Mouse (Mus musculus): Measurements from ENCODE around the gene Terb1. TPM values are rescaled to one million over a fixed set of nuclear protein-coding genes. Genes with fewer than 3 reads are reported as not detected.

The Terb1 gene
- polyA plus RNA-seq, 1 experiment from 2014 or later = 0.18 TPM

- ATAC-seq (ENCODE audit: low read depth) = no peak
- H3K9ac ChIP-seq = peak overlapping the region; percentile 60; the same call in 1 of the 2 replicates
- WGBS = 38% methylated on average over 7 of the region's 7 CpGs
- peaks cover 33% of the 10 kb centered on the region for H3K27me3 ChIP-seq
- peak overlapping the region; percentile 72 for H3K4me2 ChIP-seq
- H3K27ac ChIP-seq (replicated peaks) = no peak overlapping the region
- no peaks in the 10 kb centered on the region for H3K9me3 ChIP-seq
- peak overlapping the region; percentile 92 for H3K4me3 ChIP-seq
- no peaks in the 10 kb centered on the region; the same call in 1 of the 2 replicates for H3K36me3 ChIP-seq
- peaks cover 30% of the 10 kb centered on the region for H3K4me1 ChIP-seq (replicated peaks)
Measured at GRCm38 (mm10) chr8:104535378-104535777, 25.7 kb upstream of the Terb1 start.

GRCm38 (mm10) chr8:104534779-104535141, 25.1 kb upstream of the Terb1 start:
- Histone ChIP-seq H3K27ac (replicated peaks) (no peak overlapping the region; the same call in 1 of the 2 replicates), H3K4me1 (replicated peaks) (peaks cover 29% of the 10 kb centered on the region), H3K9ac (peak overlapping the region; percentile 60), H3K36me3 (peaks cover 5% of the 10 kb centered on the region), H3K9me3 (no peaks in the 10 kb centered on the region), H3K27me3 (peaks cover 27% of the 10 kb centered on the region), H3K4me2 (peak overlapping the region; percentile 72), H3K4me3 (peak overlapping the region; percentile 92)
- WGBS = 11% methylated on average over 9 of the region's 9 CpGs
- peak; percentile 74 for ATAC-seq (ENCODE audit: low read depth)

- WGBS = under 1% methylated on average over 69 of the region's 70 CpGs
- Histone ChIP-seq H3K4me2 (peak within 1 kb of the TSS; percentile 72), H3K27ac (replicated peaks) (peak within 1 kb of the TSS; percentile 86), H3K9ac (peak within 1 kb of the TSS; percentile 94), H3K4me3 (peak within 1 kb of the TSS; percentile 92), H3K27me3 (peaks cover 21% of the 10 kb centered on the region), H3K9me3 (no peaks in the 10 kb centered on the region), H3K4me1 (replicated peaks) (peaks cover 29% of the 10 kb centered on the region), H3K36me3 (peaks cover 11% of the 10 kb centered on the region)
- peak; percentile 97 for ATAC-seq (ENCODE audit: low read depth)
Measured at GRCm38 (mm10) chr8:104533971-104534778, 24.5 kb upstream of the Terb1 start, which contains the start of the genes Nae1 and Car7. Gene Nae1 (minus strand): TSS chr8:104534637. Gene Car7 (plus strand): TSS chr8:104534689.

DNA sequence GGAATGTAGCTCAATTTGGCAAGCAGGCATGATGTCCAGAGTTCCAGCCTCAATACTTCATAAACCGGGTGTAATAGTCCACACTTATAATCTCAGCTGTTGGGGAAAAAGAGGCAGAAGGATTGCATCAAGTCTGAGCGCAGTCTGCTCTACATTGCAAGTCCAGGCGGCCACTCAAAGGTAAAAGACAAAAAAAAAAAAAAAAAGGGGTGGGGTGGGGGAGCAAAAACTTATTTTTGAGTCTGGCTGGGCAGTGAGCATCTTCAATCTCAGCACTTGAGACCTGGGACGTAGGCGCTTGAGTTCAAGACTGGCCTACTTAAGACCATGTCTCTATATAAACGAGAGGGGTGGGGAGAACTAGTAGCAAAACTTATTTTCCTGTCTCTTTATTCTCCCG, 23.8 kb upstream of the Terb1 start:
- Histone ChIP-seq H3K27me3 (peaks cover 15% of the 10 kb centered on the region; the same call in 1 of the 2 replicates), H3K9me3 (no peaks in the 10 kb centered on the region), H3K4me2 (peak overlapping the region; percentile 72), H3K27ac (replicated peaks) (peak overlapping the region; percentile 86), H3K4me3 (peak overlapping the region; percentile 92), H3K4me1 (replicated peaks) (peaks cover 29% of the 10 kb centered on the region), H3K36me3 (peaks cover 13% of the 10 kb centered on the region), H3K9ac (peak overlapping the region; percentile 94)
- ATAC-seq (ENCODE audit: low read depth) = peak; percentile 13; the same call in 1 of the 2 replicates
- WGBS = 21% methylated on average over 7 of the region's 7 CpGs

DNA sequence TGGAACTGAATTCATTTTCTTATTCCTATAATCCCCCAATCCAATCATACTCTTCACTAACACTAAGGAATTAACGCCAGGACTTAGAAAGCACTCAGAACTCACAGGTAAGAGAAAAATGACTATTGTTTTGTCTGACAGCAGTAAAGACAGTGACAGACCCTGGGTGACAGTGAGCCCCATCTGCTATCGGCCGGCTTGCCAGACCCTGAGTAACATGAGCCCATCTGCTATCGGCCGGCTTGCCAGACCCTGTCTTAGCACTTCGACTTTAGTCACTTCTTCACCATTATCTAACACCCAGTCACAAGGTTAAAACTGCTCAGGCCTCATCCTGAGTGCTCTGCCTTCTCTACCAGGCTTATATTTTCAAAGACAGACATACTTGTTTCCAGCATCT, 20.0 kb upstream of the Terb1 start:
- 88% methylated on average over 6 of the region's 6 CpGs for WGBS
- no peak overlapping the region for H3K27ac ChIP-seq (replicated peaks)
- no peak for ATAC-seq (ENCODE audit: low read depth)
- no peak overlapping the region for H3K4me3 ChIP-seq
- H3K9me3 ChIP-seq = no peaks in the 10 kb centered on the region
- no peak overlapping the region for H3K4me2 ChIP-seq
- H3K27me3 ChIP-seq = no peaks in the 10 kb centered on the region
- H3K4me1 ChIP-seq (replicated peaks) = peaks cover 20% of the 10 kb centered on the region
- H3K9ac ChIP-seq = no peak overlapping the region
- peaks cover 37% of the 10 kb centered on the region for H3K36me3 ChIP-seq

DNA sequence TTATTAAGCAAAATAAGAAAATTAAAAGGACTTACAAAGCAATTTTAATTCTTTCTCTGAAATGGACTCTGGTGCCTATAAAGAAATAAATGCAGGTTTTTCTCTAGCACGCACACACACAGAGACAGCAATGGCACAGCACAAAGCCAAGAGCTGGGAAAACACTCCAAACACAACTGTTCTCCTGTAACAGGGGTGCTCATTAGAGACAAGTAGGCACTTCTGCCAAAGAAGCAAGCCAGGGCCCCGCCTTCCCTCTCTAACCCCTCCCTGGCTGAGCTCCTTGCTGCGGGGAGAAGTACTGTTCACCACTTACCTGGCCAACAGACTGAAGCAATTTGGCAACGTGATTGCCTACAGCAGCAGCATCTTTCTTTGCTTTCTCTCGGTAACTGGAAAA, 8.2 kb upstream of the Terb1 start:
- Histone ChIP-seq H3K4me3 (no peak overlapping the region), H3K9me3 (no peaks in the 10 kb centered on the region), H3K36me3 (peaks cover 78% of the 10 kb centered on the region), H3K4me2 (no peak overlapping the region), H3K9ac (no peak overlapping the region), H3K4me1 (replicated peaks) (no peaks in the 10 kb centered on the region), H3K27ac (replicated peaks) (no peak overlapping the region), H3K27me3 (no peaks in the 10 kb centered on the region)
- no peak for ATAC-seq (ENCODE audit: low read depth)
- 89% methylated on average over 5 of the region's 5 CpGs for WGBS

GRCm38 (mm10) chr8:104510134-104510533, 424 bp upstream of the Terb1 start:
- Histone ChIP-seq H3K27ac (replicated peaks) (no peak overlapping the region), H3K9me3 (no peaks in the 10 kb centered on the region), H3K4me3 (peak overlapping the region; percentile 55), H3K27me3 (no peaks in the 10 kb centered on the region), H3K4me2 (peak overlapping the region; percentile 96), H3K36me3 (peaks cover 24% of the 10 kb centered on the region), H3K9ac (no peak overlapping the region), H3K4me1 (replicated peaks) (peaks cover 14% of the 10 kb centered on the region)
- ATAC-seq (ENCODE audit: low read depth) = no peak
- 69% methylated on average over 3 of the region's 3 CpGs for WGBS

DNA sequence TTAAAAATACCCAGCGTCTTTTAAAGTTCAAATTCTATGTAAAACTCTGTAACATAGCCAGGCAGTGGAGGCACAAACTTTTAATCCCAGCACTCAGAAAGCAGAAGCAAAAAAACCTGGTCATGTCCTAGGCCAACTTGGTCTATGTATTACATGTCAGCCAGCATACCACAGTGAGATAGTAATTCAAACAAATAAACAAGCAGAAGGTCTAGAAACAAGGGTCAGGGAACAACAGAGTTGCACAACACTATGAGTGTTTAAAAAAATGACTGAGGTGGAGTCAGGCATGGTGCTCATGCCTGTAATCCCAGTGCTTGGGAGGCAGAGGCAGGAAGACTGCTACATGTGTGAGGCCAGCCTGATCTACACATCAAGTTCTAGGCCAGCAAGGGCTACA, 30.6 kb downstream of the Terb1 start:
- WGBS = 59% methylated on average over 1 of the region's 1 CpGs
- H3K9ac ChIP-seq = no peak overlapping the region
- H3K4me2 ChIP-seq = no peak overlapping the region
- H3K4me1 ChIP-seq (replicated peaks) = no peaks in the 10 kb centered on the region
- no peaks in the 10 kb centered on the region for H3K36me3 ChIP-seq
- no peak overlapping the region for H3K27ac ChIP-seq (replicated peaks)
- H3K27me3 ChIP-seq = no peaks in the 10 kb centered on the region
- no peaks in the 10 kb centered on the region for H3K9me3 ChIP-seq
- ATAC-seq (ENCODE audit: low read depth) = no peak
- H3K4me3 ChIP-seq = no peak overlapping the region

DNA sequence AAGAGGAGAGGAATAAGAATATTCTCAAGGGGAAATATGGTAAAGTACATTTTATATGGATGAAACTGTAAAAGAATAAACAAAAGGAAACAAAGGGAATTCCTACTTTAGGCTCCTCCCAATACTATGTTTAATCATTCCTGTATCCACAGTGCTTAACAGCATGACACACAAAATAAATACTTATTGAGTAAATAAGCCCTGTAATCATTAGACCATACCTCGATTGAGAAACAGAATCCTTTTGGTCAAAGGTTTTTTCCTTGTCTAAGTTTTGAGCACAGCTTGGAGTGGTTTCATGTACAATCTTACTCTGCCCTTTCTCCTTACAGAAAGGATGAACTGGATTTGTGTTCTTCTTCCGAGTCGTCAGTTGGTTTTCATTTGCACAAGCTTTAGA, 37.2 kb downstream of the Terb1 start:
- Histone ChIP-seq H3K27ac (replicated peaks) (no peak overlapping the region), H3K36me3 (no peaks in the 10 kb centered on the region), H3K4me3 (no peak overlapping the region), H3K27me3 (no peaks in the 10 kb centered on the region), H3K9me3 (no peaks in the 10 kb centered on the region), H3K4me1 (replicated peaks) (no peaks in the 10 kb centered on the region), H3K9ac (no peak overlapping the region), H3K4me2 (no peak overlapping the region)
- 81% methylated on average over 3 of the region's 3 CpGs for WGBS
- no peak for ATAC-seq (ENCODE audit: low read depth)

- Histone ChIP-seq H3K4me2 (no peak overlapping the region), H3K9ac (no peak overlapping the region), H3K4me3 (no peak overlapping the region), H3K27ac (replicated peaks) (no peak overlapping the region), H3K27me3 (no peaks in the 10 kb centered on the region), H3K4me1 (replicated peaks) (no peaks in the 10 kb centered on the region), H3K36me3 (no peaks in the 10 kb centered on the region), H3K9me3 (no peaks in the 10 kb centered on the region)
- WGBS = 78% methylated on average over 2 of the region's 2 CpGs
- ATAC-seq (ENCODE audit: low read depth) = no peak
Measured at GRCm38 (mm10) chr8:104467463-104467862, 42.2 kb downstream of the Terb1 start.

- Histone ChIP-seq H3K9ac (no peak overlapping the region), H3K4me2 (no peak overlapping the region), H3K4me1 (replicated peaks) (no peaks in the 10 kb centered on the region), H3K9me3 (no peaks in the 10 kb centered on the region), H3K27me3 (no peaks in the 10 kb centered on the region), H3K4me3 (no peak overlapping the region), H3K27ac (replicated peaks) (no peak overlapping the region), H3K36me3 (no peaks in the 10 kb centered on the region)
- 92% methylated on average over 3 of the region's 3 CpGs for WGBS
- no peak for ATAC-seq (ENCODE audit: low read depth)
Measured at GRCm38 (mm10) chr8:104452177-104452576, 57.5 kb downstream of the Terb1 start.

- Histone ChIP-seq H3K27me3 (no peaks in the 10 kb centered on the region), H3K4me1 (replicated peaks) (no peaks in the 10 kb centered on the region), H3K9me3 (no peaks in the 10 kb centered on the region), H3K27ac (replicated peaks) (no peak overlapping the region), H3K9ac (no peak overlapping the region), H3K36me3 (no peaks in the 10 kb centered on the region), H3K4me3 (no peak overlapping the region), H3K4me2 (no peak overlapping the region)
- WGBS = 84% methylated on average over 3 of the region's 3 CpGs
- no peak for ATAC-seq (ENCODE audit: low read depth)
Measured at GRCm38 (mm10) chr8:104448796-104449195, 60.9 kb downstream of the Terb1 start.

Data from neural tube, embryonic 13.5 days (tissue).